Mouse (Mus musculus): ENCODE data around the gene Nxph1. TPM values are rescaled to one million over a fixed set of nuclear protein-coding genes. Genes with fewer than 3 reads are reported as not detected.
A peak's percentile ranks its signal among the peaks of the same experiment; 100 is the strongest.

Nxph1 gene
- polyA plus RNA-seq, 1 experiment from 2014 or later: 71.0 TPM

DNA sequence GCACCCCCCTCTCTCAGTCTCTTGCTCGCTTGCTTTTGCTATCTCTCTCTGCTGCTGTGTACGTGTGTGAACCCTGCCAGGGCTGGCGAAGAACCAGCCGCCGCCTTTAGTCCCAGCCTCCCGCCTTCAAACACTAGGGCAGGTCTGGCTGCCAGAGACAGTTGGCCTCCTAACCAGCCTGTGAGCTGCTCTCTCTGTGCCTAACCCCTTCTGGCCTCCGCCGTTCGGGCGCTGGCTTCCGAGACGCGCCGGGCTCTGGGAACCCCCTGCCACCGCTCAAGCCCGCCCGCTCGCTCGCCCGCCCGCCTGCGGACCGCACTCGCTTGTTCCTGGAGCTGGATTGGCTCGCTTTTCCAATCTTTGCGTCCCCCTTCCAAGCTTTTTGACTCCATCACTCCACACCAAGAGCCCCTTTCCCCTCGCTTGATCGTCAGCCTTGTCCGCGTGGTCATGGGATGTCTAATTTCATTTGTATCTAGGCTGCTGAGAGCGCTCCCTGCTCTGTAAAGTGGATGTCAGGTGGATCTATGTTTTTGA is 1.5 kb downstream of the Nxph1 start:
- H3K9me3 ChIP-seq: no peaks in the 10 kb centered on the region
- H3K4me1 ChIP-seq (replicated peaks): peaks cover 54% of the 10 kb centered on the region
- WGBS: under 1% methylated on average over 31 of the region's 31 CpGs
- peak overlapping the region; percentile 62 for H3K4me3 ChIP-seq
- peak overlapping the region; percentile 94 for H3K27ac ChIP-seq (replicated peaks)
- H3K36me3 ChIP-seq: no peaks in the 10 kb centered on the region
- H3K27me3 ChIP-seq: peaks cover 83% of the 10 kb centered on the region
- H3K4me2 ChIP-seq: peak overlapping the region; percentile 80
- H3K9ac ChIP-seq: peak overlapping the region; percentile 85
- ATAC-seq (ENCODE audit: low read depth): peak; percentile 57

- Histone ChIP-seq H3K9me3 (no peaks in the 10 kb centered on the region), H3K4me3 (peak overlapping the region; percentile 62), H3K36me3 (no peaks in the 10 kb centered on the region), H3K27me3 (peaks cover 91% of the 10 kb centered on the region), H3K4me2 (peak overlapping the region; percentile 80), H3K27ac (replicated peaks) (peak overlapping the region; percentile 94), H3K9ac (peak overlapping the region; percentile 85), H3K4me1 (replicated peaks) (peaks cover 61% of the 10 kb centered on the region)
- peak; percentile 1 for ATAC-seq (ENCODE audit: low read depth)
- WGBS: 1% methylated on average over 26 of the region's 26 CpGs
Observed at GRCm38 (mm10) chr6:8950611-8951325, 2.5 kb downstream of the Nxph1 start.

- Histone ChIP-seq H3K4me2 (peak overlapping the region; percentile 80), H3K9me3 (no peaks in the 10 kb centered on the region), H3K9ac (peak overlapping the region; percentile 85), H3K36me3 (no peaks in the 10 kb centered on the region), H3K4me3 (peak overlapping the region; percentile 62), H3K27ac (replicated peaks) (peak overlapping the region; percentile 94), H3K27me3 (peaks cover 92% of the 10 kb centered on the region), H3K4me1 (replicated peaks) (peaks cover 66% of the 10 kb centered on the region)
- WGBS: 0% methylated on average over 24 of the region's 24 CpGs
- ATAC-seq (ENCODE audit: low read depth): peak; percentile 52
Observed at GRCm38 (mm10) chr6:8951326-8951695, 3.1 kb downstream of the Nxph1 start.

- no peaks in the 10 kb centered on the region for H3K36me3 ChIP-seq
- no peaks in the 10 kb centered on the region for H3K9me3 ChIP-seq
- 10% methylated on average over 15 of the region's 15 CpGs for WGBS
- peaks cover 74% of the 10 kb centered on the region for H3K4me1 ChIP-seq (replicated peaks)
- no peak for ATAC-seq (ENCODE audit: low read depth)
- peak overlapping the region; percentile 62 for H3K4me3 ChIP-seq
- peak overlapping the region; percentile 94 for H3K27ac ChIP-seq (replicated peaks)
- H3K4me2 ChIP-seq: peak overlapping the region; percentile 80
- peaks cover 93% of the 10 kb centered on the region for H3K27me3 ChIP-seq
- H3K9ac ChIP-seq: peak overlapping the region; percentile 85
Observed at GRCm38 (mm10) chr6:8951884-8952590, 3.8 kb downstream of the Nxph1 start.

- Histone ChIP-seq H3K36me3 (no peaks in the 10 kb centered on the region), H3K27ac (replicated peaks) (peak overlapping the region; percentile 59), H3K27me3 (peaks cover 77% of the 10 kb centered on the region), H3K9ac (peak overlapping the region; percentile 63), H3K9me3 (no peaks in the 10 kb centered on the region), H3K4me3 (peak overlapping the region; percentile 36), H3K4me1 (replicated peaks) (peaks cover 57% of the 10 kb centered on the region), H3K4me2 (peak overlapping the region; percentile 61)
- ATAC-seq (ENCODE audit: low read depth): no peak
- WGBS: under 1% methylated on average over 35 of the region's 35 CpGs
Observed at GRCm38 (mm10) chr6:8955817-8956529, 7.7 kb downstream of the Nxph1 start.

DNA sequence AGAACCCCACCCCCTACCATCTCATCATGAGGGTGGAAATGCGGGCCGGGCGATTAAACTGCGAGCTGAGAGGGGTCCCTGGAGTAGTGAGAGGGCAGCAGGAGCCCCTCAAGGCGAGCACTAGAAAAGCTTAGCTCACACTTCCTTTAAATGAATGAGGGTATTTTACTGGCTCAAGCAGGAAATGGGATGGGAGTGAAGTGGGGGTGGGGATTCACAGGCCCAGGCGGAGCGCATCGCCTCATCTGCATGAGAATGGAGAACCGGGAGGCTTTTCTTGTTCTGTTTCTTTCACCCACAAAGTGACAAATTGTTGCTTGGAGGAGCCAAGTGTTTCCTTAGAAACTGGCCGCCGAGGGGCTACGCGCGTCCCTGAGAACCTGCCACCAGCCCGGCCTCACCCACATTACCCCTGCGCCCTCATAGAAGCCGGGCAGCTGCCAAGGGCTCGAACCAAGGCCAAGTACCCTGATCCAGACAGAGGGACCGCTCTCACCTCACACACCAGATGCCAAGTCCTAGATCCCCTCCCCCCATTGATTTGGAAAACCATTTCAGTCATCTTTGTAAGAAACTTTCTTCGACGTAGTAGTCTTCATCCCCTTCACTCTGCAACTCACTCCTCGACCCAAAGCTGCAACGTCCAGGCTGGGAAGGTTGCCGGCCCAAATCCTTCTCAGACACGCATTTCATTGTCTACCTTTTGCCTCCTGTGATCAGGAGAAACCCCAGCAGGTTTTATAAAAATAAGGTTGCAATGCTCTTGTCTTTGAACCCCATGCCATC is 8.7 kb downstream of the Nxph1 start:
- WGBS: 1% methylated on average over 25 of the region's 25 CpGs
- Histone ChIP-seq H3K9me3 (no peaks in the 10 kb centered on the region), H3K4me3 (peak overlapping the region; percentile 36), H3K4me2 (peak overlapping the region; percentile 61), H3K27ac (replicated peaks) (peak overlapping the region; percentile 59), H3K9ac (peak overlapping the region; percentile 63), H3K27me3 (peaks cover 67% of the 10 kb centered on the region), H3K36me3 (no peaks in the 10 kb centered on the region), H3K4me1 (replicated peaks) (peaks cover 48% of the 10 kb centered on the region)
- peak; percentile 76 for ATAC-seq (ENCODE audit: low read depth)

GRCm38 (mm10) chr6:8957529-8957887 is 9.3 kb downstream of the Nxph1 start:
- no peaks in the 10 kb centered on the region for H3K36me3 ChIP-seq
- peaks cover 62% of the 10 kb centered on the region for H3K27me3 ChIP-seq
- WGBS: under 1% methylated on average over 15 of the region's 15 CpGs
- H3K4me3 ChIP-seq: peak overlapping the region; percentile 36
- H3K9me3 ChIP-seq: no peaks in the 10 kb centered on the region
- peaks cover 43% of the 10 kb centered on the region for H3K4me1 ChIP-seq (replicated peaks)
- ATAC-seq (ENCODE audit: low read depth): peak; percentile 21; the same call in 1 of the 2 replicates
- H3K4me2 ChIP-seq: peak overlapping the region; percentile 61
- peak overlapping the region; percentile 63 for H3K9ac ChIP-seq
- H3K27ac ChIP-seq (replicated peaks): peak overlapping the region; percentile 59

DNA sequence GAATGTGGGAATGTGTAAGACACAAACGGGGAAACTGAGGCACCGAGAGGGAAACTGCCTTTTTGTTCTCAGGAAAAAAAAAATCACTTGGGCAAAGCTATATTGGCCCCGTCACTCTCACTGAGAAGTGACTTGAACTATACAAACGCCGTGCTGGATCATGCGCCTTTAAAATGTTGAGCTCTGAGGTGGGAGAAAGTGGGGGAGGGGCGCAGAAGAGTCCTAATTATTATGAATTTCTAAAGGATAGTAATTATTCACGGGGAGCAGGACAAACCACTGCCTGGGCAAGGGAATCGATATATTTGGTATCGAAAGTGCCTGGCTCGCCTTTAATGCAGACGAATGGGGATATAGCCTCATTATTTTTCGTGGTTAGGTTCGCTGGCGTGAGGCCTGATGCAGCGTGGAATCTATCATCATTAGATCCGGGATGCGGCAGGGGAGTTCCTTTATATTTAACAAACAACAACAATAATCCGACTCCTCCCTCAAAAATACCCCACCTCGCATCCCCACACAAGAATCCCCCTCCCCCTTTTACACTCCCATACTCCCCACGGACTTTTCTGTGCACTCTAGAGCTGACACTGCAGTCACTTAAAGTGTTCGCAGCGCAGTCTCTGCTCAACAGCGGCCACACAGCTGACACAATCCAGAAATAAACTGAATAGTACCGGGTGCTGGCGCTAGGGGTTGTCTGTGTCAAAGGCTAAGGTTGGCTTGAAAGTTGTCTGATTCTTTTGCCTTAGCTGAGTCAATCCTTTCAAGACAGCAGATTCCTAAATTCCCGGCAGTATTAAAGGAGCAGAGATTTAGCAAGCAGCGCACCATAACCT is 10.1 kb downstream of the Nxph1 start:
- Histone ChIP-seq H3K4me2 (peak overlapping the region; percentile 61), H3K4me1 (replicated peaks) (peaks cover 38% of the 10 kb centered on the region), H3K27ac (replicated peaks) (peak overlapping the region; percentile 33; the same call in 1 of the 2 replicates), H3K9ac (peak overlapping the region; percentile 53), H3K36me3 (no peaks in the 10 kb centered on the region), H3K27me3 (peaks cover 54% of the 10 kb centered on the region), H3K9me3 (no peaks in the 10 kb centered on the region), H3K4me3 (peak overlapping the region; percentile 36)
- peak; percentile 66 for ATAC-seq (ENCODE audit: low read depth)
- 2% methylated on average over 28 of the region's 28 CpGs for WGBS

DNA sequence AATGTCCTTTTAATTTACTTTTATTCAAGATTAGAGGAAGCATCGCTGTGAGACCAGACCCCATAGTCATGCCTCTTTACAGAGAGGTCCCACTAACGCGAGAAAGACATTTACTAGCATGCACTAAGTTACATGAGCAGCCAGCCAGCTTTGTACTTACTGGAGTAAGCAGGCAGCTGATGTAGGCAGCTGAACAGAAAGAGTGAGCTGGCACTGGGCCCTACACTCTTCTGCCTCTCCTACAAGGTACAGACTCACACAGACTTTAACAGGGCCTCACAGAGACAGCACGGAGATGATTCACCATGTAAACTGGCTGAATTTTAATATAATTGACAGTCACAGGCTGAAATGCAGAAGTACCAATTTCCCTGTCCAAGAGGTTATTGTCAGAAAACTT is 11.6 kb downstream of the Nxph1 start:
- no peak overlapping the region for H3K9ac ChIP-seq
- WGBS: 75% methylated on average over 4 of the region's 4 CpGs
- peaks cover 41% of the 10 kb centered on the region for H3K27me3 ChIP-seq
- no peak overlapping the region for H3K4me3 ChIP-seq
- no peak overlapping the region for H3K4me2 ChIP-seq
- H3K27ac ChIP-seq (replicated peaks): no peak overlapping the region
- H3K36me3 ChIP-seq: no peaks in the 10 kb centered on the region
- no peak for ATAC-seq (ENCODE audit: low read depth)
- H3K9me3 ChIP-seq: no peaks in the 10 kb centered on the region
- H3K4me1 ChIP-seq (replicated peaks): peaks cover 38% of the 10 kb centered on the region

DNA sequence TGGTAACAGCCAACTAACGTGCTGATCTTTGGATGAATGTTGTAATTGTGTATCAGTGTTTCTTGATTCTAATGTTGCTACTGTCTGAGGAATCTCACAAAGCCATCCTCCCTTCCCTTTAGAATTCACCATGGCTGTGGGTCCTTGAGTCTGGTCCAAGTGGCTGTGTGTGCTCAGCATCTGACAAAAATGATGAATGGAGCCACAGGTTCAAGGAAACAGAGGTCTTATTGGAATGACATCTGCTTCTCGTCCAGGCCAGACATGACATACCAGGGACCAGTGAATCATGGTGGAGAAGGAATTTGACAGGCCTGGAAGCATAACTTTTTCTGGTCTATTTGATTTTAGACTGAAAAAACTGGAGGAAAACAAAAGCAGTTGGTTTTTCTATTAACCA is 22.3 kb downstream of the Nxph1 start:
- Histone ChIP-seq H3K27ac (replicated peaks) (no peak overlapping the region), H3K9ac (no peak overlapping the region), H3K4me2 (no peak overlapping the region), H3K27me3 (no peaks in the 10 kb centered on the region), H3K9me3 (no peaks in the 10 kb centered on the region), H3K4me1 (replicated peaks) (no peaks in the 10 kb centered on the region), H3K4me3 (no peak overlapping the region), H3K36me3 (no peaks in the 10 kb centered on the region)
- WGBS: 72% methylated on average over 2 of the region's 2 CpGs
- ATAC-seq (ENCODE audit: low read depth): no peak

Measured in neural tube, embryonic 13.5 days (tissue).